Mouse (Mus musculus) liver, embryonic 16.5 days (tissue): Measurements from ENCODE around the gene Syne2. TPM values are rescaled to one million over a fixed set of nuclear protein-coding genes. Genes with fewer than 3 reads are reported as not detected.

Source experiments
- ATAC-seq: fragments of 200-750 bp; cut with Nextera tagmentation; 2 replicates; pipeline ENCODE4 v1.8.0; 2017; ENCODE audit warnings: low read depth, mild to moderate bottlenecking, moderate number of reproducible peaks, moderate library complexity
- H3K27ac ChIP-seq: fragments of 300-500 bp; sonication (generic); 2 replicates; pipeline ENCODE4 v1.5.1; 2014; ENCODE audit warnings: mild to moderate bottlenecking, low read length
- H3K27me3 ChIP-seq: fragments of 300-500 bp; sonication (generic); 2 replicates; pipeline ENCODE4 v1.6.1; 2014; ENCODE audit warnings: low read depth, low read length, mixed read lengths; ENCODE audit not compliant: control insufficient read depth, insufficient read depth
- H3K36me3 ChIP-seq: fragments of 300-500 bp; sonication (generic); 2 replicates; pipeline ENCODE4 v1.6.1; 2014; ENCODE audit warnings: mild to moderate bottlenecking; ENCODE audit not compliant: control insufficient read depth, insufficient read depth
- H3K4me1 ChIP-seq: fragments of 300-500 bp; sonication (generic); 2 replicates; pipeline ENCODE4 v1.6.1; 2014; ENCODE audit warnings: low read depth, low read length, mixed read lengths; ENCODE audit not compliant: control insufficient read depth
- H3K4me2 ChIP-seq: fragments of 300-500 bp; sonication (generic); 2 replicates; pipeline ENCODE4 v1.6.1; 2014; ENCODE audit warnings: low read depth, low read length, mixed read lengths
- H3K4me3 ChIP-seq: fragments of 300-500 bp; sonication (generic); 2 replicates; pipeline ENCODE4 v1.5.1; 2014; ENCODE audit warnings: low read depth, mild to moderate bottlenecking, low read length
- H3K9ac ChIP-seq: fragments of 300-500 bp; sonication (generic); 2 replicates; pipeline ENCODE4 v1.6.1; 2014; ENCODE audit warnings: low read depth, low read length
- H3K9me3 ChIP-seq: fragments of 300-500 bp; sonication (generic); replicated peaks from 2 replicates; pipeline ENCODE4 v1.6.1; 2016; ENCODE audit warnings: low read length; ENCODE audit not compliant: control insufficient read depth
- WGBS: fragments of 180-500 bp; shearing (Covaris S2); extraction: QIAGEN DNeasy Blood & Tissue Kit; methylation state at CpG from one replicate; pipeline ENCODE4 v1.1.7; 2014; ENCODE audit not compliant: insufficient replicate concordance; 5-methylcytosine and 5-hydroxymethylcytosine counted together
- polyA plus RNA-seq: library from polyadenylated mRNA; unstranded; fragments of >200 nt; fragmentation: Nextera tagmentation; extraction: Ambion mirVana; gene quantifications from 2 replicates; pipeline ENCODE4 v1.2.1, GENCODE M21; 2015

Syne2 gene
- polyA plus RNA-seq, 1 experiment from 2014 or later: 6.1 TPM

DNA sequence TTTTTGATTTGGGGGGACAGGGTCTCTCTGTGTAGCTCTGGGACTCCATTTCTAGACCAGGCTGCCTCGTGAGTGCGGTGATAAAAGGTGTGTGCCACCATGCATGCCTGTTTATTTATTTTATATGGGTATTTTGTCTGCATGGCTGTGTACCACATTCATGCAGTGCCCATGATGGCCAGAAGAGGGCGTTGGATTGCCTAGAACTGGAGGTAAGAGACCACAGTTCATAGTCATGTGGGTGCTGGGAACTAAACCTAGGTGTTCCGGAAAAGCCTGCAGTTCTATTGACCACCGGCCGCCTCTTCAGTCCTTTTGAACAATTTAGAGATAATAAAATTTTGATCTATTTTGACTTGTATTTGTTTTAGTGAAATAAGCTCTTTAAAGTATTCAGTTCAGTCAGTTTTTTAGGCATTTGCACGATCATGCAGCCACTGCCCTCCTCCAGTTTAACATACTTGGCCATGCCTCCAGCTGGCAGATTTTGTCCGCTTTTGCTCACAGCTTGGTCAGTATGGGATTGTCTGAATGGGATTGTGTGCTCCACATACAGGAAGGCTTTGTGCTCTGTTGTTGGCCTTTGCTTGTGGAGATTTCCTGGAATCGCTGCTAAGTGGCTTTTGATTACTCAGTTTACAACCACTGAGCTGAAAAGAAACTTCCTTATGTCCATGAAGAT is 76.5 kb downstream of the Syne2 start:
- Histone ChIP-seq H3K9ac (no peak overlapping the region), H3K36me3 (no peaks in the 10 kb centered on the region), H3K27ac (no peak overlapping the region), H3K4me2 (no peak overlapping the region), H3K9me3 (no peaks in the 10 kb centered on the region), H3K4me1 (no peaks in the 10 kb centered on the region), H3K27me3 (no peaks in the 10 kb centered on the region), H3K4me3 (no peak overlapping the region)
- ATAC-seq: no peak
- WGBS: 58% methylated on average over 9 of the region's 9 CpGs

DNA sequence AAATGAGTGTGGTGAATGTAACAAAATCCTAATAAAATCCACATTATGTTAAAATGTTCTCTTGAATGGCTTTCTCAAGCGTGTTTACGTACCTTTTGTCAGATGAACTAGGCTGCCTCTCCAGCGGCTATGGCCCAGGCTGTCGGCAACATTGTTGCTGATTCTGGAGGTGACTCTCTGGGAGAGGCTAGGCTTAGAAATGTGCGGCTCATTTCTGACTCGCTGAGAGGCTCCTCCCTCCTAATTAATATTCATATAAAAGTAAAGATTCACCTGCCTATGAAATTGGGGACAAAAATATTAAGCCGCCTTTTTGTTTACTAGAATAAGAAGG is 77.0 kb downstream of the Syne2 start:
- H3K4me3 ChIP-seq: no peak overlapping the region
- no peak overlapping the region for H3K27ac ChIP-seq
- no peak for ATAC-seq
- WGBS: 69% methylated on average over 7 of the region's 7 CpGs
- no peaks in the 10 kb centered on the region for H3K9me3 ChIP-seq
- no peak overlapping the region for H3K4me2 ChIP-seq
- H3K36me3 ChIP-seq: no peaks in the 10 kb centered on the region
- H3K27me3 ChIP-seq: no peaks in the 10 kb centered on the region
- no peak overlapping the region for H3K9ac ChIP-seq
- no peaks in the 10 kb centered on the region for H3K4me1 ChIP-seq

DNA sequence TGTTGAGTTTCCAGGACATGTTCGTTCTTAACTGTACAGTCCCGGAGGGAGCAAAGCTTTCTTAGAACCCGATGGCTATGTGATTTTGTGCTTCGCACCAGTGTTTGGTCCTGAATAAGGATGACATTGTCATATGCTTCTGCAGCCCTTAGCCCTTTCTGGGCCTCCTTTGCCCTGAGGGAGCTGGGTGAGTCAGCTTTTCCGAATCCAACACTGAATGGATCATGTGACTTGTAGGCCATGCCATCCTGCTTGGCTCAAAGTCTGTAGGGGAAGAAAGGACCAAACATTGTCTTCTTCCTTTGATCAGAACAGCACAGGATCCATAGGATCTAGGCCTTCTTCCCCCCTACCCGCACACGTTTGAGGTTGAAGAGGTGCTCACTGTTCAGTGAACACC is 79.9 kb downstream of the Syne2 start:
- Histone ChIP-seq H3K9ac (no peak overlapping the region), H3K27ac (no peak overlapping the region), H3K4me1 (no peaks in the 10 kb centered on the region), H3K9me3 (no peaks in the 10 kb centered on the region), H3K36me3 (no peaks in the 10 kb centered on the region), H3K4me3 (no peak overlapping the region), H3K27me3 (no peaks in the 10 kb centered on the region), H3K4me2 (no peak overlapping the region)
- no peak for ATAC-seq
- 75% methylated on average over 7 of the region's 7 CpGs for WGBS

DNA sequence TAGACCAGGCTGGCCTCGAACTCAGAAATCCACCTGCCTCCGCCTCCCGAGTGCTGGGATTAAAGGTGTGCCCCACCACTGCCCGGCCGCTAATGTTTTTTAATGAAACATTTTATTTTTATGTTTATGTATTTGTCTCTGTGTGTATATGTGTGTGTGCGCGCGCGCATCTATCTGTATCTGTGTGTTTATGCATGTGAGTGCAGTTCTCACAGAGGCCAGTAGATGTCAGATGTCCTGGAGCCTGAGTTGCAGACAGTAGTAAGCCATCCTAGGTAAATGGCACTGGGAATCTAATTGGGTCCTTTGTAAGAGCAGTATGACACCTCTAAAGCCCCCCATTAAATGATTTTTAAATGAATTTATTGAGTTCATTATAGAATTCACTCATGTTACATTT is 83.8 kb downstream of the Syne2 start:
- H3K36me3 ChIP-seq: no peaks in the 10 kb centered on the region
- no peaks in the 10 kb centered on the region for H3K27me3 ChIP-seq
- H3K9me3 ChIP-seq: no peaks in the 10 kb centered on the region
- WGBS: 79% methylated on average over 9 of the region's 9 CpGs
- H3K4me1 ChIP-seq: no peaks in the 10 kb centered on the region
- no peak overlapping the region for H3K4me3 ChIP-seq
- H3K9ac ChIP-seq: no peak overlapping the region
- no peak overlapping the region for H3K27ac ChIP-seq
- no peak overlapping the region for H3K4me2 ChIP-seq
- ATAC-seq: no peak

DNA sequence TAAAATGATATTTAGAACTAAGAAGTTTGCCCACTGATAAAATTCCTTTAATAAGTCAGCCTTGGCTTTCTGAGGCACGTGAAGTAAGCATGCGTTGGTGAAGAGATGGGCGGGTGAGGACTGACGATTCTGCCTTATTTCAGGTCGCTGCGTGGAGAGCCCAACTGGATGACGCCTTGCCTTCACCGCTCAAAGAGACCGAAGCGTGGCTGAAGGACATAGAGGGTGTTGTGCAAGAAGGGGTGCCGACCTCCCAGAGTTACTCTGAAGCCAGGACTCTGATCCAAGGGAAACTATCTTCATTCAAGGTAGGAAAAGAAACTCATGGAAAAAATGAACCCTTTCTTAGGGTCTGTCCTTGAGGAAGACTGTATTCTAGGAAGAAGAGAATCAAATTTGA is 86.1 kb downstream of the Syne2 start:
- H3K27ac ChIP-seq: no peak overlapping the region
- H3K4me3 ChIP-seq: no peak overlapping the region
- no peaks in the 10 kb centered on the region for H3K36me3 ChIP-seq
- no peaks in the 10 kb centered on the region for H3K4me1 ChIP-seq
- H3K4me2 ChIP-seq: no peak overlapping the region
- no peak for ATAC-seq
- WGBS: 74% methylated on average over 11 of the region's 11 CpGs
- H3K27me3 ChIP-seq: no peaks in the 10 kb centered on the region
- no peak overlapping the region for H3K9ac ChIP-seq
- no peaks in the 10 kb centered on the region for H3K9me3 ChIP-seq

DNA sequence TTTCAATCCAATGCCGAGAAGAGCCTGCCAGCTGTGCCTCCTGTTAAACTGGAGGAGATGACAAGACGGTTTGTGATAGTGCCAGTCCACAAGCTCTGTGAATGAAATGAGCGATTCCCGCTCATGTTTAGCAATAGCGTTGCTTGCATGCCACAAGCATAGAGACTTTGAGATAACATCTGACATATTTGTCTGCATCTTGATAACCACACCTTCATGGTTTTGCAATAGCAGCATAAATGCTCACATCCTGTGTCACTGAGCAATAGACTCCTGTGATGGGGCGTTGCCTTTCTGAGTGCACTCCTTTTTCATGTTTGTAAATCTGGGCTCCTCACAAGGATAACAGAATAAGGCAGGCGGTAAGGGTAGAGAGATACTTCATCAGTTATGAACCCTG is 87.4 kb downstream of the Syne2 start:
- Histone ChIP-seq H3K27ac (no peak overlapping the region), H3K36me3 (no peaks in the 10 kb centered on the region), H3K4me2 (no peak overlapping the region), H3K4me3 (no peak overlapping the region), H3K9me3 (no peaks in the 10 kb centered on the region), H3K27me3 (no peaks in the 10 kb centered on the region), H3K9ac (no peak overlapping the region), H3K4me1 (no peaks in the 10 kb centered on the region)
- ATAC-seq: no peak
- WGBS: 75% methylated on average over 7 of the region's 7 CpGs

DNA sequence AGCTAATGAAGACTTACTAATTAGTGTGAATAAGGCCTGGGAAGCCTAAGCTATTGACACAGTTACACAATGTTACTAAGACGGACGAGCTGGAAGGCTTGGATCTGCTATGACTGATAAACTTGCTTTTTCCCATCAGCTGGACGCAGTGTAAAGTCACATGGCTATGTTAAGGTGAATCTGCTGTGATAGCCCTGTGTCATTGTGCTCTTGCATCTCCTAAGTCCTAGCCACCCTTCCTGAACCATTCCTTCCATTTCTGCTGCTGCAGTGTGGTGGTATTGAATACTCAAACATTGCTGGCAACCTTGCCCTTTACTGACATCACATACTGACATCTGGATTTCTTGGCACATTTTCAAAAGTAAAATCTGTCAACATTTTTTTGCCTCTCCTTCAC is 90.5 kb downstream of the Syne2 start:
- no peak overlapping the region for H3K4me2 ChIP-seq
- no peaks in the 10 kb centered on the region for H3K9me3 ChIP-seq
- H3K27me3 ChIP-seq: no peaks in the 10 kb centered on the region
- H3K27ac ChIP-seq: no peak overlapping the region
- no peak for ATAC-seq
- no peak overlapping the region for H3K9ac ChIP-seq
- WGBS: 60% methylated on average over 3 of the region's 3 CpGs
- no peaks in the 10 kb centered on the region for H3K36me3 ChIP-seq
- H3K4me1 ChIP-seq: no peaks in the 10 kb centered on the region
- H3K4me3 ChIP-seq: no peak overlapping the region

DNA sequence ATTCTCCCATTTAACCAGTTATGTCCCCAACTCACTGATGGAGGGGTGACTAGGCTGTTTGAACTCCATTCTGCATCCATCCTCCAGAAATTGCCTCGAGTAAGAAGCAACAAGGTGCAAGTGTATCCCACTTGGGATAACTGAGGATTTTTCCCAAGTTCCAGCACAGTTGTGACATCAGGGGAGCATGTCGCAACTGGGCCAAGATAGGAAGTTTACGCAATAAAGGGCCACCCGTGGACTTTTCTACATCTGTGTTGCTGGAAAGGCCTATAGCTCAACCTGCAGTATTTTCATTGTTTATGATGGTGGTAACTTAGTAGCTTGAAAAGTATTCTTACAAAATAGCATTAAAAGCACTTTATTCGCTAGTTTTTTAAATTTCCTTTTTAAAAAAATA is 97.8 kb downstream of the Syne2 start:
- no peak overlapping the region for H3K4me3 ChIP-seq
- H3K9me3 ChIP-seq: no peaks in the 10 kb centered on the region
- no peak overlapping the region for H3K4me2 ChIP-seq
- H3K4me1 ChIP-seq: no peaks in the 10 kb centered on the region
- H3K27ac ChIP-seq: no peak overlapping the region
- WGBS: 56% methylated on average over 5 of the region's 5 CpGs
- no peak for ATAC-seq
- H3K27me3 ChIP-seq: no peaks in the 10 kb centered on the region
- no peak overlapping the region for H3K9ac ChIP-seq
- H3K36me3 ChIP-seq: no peaks in the 10 kb centered on the region

DNA sequence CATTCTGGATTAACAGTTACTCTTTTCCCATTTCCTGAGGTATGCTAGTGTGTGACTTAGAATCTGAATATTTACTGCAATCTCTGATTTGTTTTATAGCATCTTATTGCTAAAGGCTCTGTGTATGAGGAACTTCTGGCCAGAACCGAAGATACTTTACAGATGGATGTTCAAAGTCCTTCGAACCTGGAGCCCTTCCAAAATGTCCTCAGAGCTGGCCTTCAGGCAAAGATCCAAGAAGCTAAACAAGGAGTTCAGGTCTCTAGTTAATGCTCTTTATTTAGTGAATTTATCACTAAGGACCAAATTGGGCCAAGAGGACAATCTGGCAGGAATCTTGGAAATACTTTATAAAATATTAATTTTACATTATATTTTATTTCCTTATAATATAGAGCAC is 100.5 kb downstream of the Syne2 start:
- no peak for ATAC-seq
- Histone ChIP-seq H3K27ac (no peak overlapping the region), H3K27me3 (no peaks in the 10 kb centered on the region), H3K36me3 (no peaks in the 10 kb centered on the region), H3K4me2 (no peak overlapping the region), H3K9me3 (no peaks in the 10 kb centered on the region), H3K9ac (no peak overlapping the region), H3K4me1 (no peaks in the 10 kb centered on the region), H3K4me3 (no peak overlapping the region)
- WGBS: 52% methylated on average over 2 of the region's 2 CpGs
